Mouse (Mus musculus): Measurements from ENCODE around the gene Hoxa3.

Hoxa3 gene

GRCm38 (mm10) chr6:52220003-52220864 lies 7.1 kb upstream of the Hoxa3 start:
- DNase-seq (ENCODE audit: low read depth, low spot score) = no peak

- DNase-seq (ENCODE audit: low read depth, low spot score) = no peak
Observed at GRCm38 (mm10) chr6:52219234-52219942, 6.3 kb upstream of the Hoxa3 start.

- DNase-seq (ENCODE audit: low read depth, low spot score) = no peak
Observed at GRCm38 (mm10) chr6:52218643-52219215, 5.6 kb upstream of the Hoxa3 start.

- no peak for DNase-seq (ENCODE audit: low read depth, low spot score)
Observed at GRCm38 (mm10) chr6:52217895-52218642, 4.9 kb upstream of the Hoxa3 start.

- no peak for DNase-seq (ENCODE audit: low read depth, low spot score)
Observed at GRCm38 (mm10) chr6:52217459-52217768, 4.3 kb upstream of the Hoxa3 start.

- no peak for DNase-seq (ENCODE audit: low read depth, low spot score)
Observed at GRCm38 (mm10) chr6:52216691-52217458, 3.7 kb upstream of the Hoxa3 start.

- no peak for DNase-seq (ENCODE audit: low read depth, low spot score)
Observed at GRCm38 (mm10) chr6:52215771-52216535, 2.8 kb upstream of the Hoxa3 start.

GRCm38 (mm10) chr6:52215070-52215469 lies 1.9 kb upstream of the Hoxa3 start:
- DNase-seq (ENCODE audit: low read depth, low spot score) = no peak

GRCm38 (mm10) chr6:52214271-52214670 lies 1.1 kb upstream of the Hoxa3 start:
- DNase-seq (ENCODE audit: low read depth, low spot score) = no peak

- no peak for DNase-seq (ENCODE audit: low read depth, low spot score)
Observed at GRCm38 (mm10) chr6:52212556-52213118, 499 bp downstream of the Hoxa3 start.

GRCm38 (mm10) chr6:52211961-52212360 lies 1.2 kb downstream of the Hoxa3 start:
- DNase-seq (ENCODE audit: low read depth, low spot score) = no peak

- DNase-seq (ENCODE audit: low read depth, low spot score) = no peak
Observed at GRCm38 (mm10) chr6:52211170-52211935, 1.8 kb downstream of the Hoxa3 start.

GRCm38 (mm10) chr6:52209685-52210046 lies 3.5 kb downstream of the Hoxa3 start:
- DNase-seq (ENCODE audit: low read depth, low spot score) = no peak

- no peak for DNase-seq (ENCODE audit: low read depth, low spot score)
Observed at GRCm38 (mm10) chr6:52208868-52209684, 4.1 kb downstream of the Hoxa3 start.

- DNase-seq (ENCODE audit: low read depth, low spot score) = no peak
Observed at GRCm38 (mm10) chr6:52208072-52208867, 4.9 kb downstream of the Hoxa3 start, which contains the start of gene Hoxa6. TSS of gene Hoxa6 (minus strand) at chr6:52208722.

GRCm38 (mm10) chr6:52207684-52207976 lies 5.5 kb downstream of the Hoxa3 start:
- DNase-seq (ENCODE audit: low read depth, low spot score) = no peak

GRCm38 (mm10) chr6:52206882-52207683 lies 6.1 kb downstream of the Hoxa3 start:
- no peak for DNase-seq (ENCODE audit: low read depth, low spot score)

All from c-Kit-negative CD71-positive TER-119-positive erythroid progenitor cells, embryonic 14.5 days (primary cell).